Mouse (Mus musculus) thymus, postnatal 25 days (tissue): ENCODE results near the gene Crybb3.

Source experiments
- DNase-seq: peaks from one replicate; pipeline ENCODE4 v3.0.0; 2022

The Crybb3 gene

DNA sequence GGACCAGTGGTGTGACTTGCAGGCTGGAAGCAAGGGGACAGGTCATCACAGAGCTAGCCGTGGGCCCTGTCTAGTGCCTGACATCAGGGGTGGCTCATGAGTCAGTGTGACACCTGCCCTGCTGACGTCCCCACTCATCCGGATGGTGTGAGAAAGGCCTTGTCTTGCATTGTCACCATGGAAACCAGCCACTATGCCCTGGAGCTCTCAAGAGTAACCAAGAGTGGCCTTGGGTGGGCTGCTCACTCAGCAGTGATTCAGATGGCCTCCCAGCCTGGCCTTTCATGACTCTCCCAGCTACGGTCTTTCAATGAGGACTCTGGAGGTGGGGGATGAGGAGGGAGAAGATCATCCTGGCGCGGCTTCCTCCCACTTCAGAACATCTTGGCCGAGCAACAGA, 21.1 kb upstream of the Crybb3 start:
- DNase-seq, result no peak

DNA sequence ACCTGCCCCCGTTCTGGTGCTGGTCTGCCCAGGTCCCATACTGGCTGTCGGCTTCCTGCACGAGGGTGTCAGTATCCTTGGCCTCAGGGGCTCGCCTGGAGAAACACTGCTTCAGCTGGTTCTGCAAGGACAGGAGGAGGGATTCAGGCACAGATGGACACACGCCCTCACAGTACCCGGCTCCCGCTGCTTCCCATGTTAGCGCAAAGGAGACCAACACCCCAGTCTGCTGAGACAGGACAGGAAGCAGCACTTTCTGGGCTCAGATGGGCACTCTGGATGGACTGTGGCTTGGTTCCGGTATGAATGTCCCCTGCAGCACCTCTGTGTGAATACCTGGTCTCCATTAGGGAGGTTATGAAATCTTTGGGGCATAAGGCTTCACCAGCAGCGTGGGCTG, 20.1 kb upstream of the Crybb3 start:
- no peak for DNase-seq

DNA sequence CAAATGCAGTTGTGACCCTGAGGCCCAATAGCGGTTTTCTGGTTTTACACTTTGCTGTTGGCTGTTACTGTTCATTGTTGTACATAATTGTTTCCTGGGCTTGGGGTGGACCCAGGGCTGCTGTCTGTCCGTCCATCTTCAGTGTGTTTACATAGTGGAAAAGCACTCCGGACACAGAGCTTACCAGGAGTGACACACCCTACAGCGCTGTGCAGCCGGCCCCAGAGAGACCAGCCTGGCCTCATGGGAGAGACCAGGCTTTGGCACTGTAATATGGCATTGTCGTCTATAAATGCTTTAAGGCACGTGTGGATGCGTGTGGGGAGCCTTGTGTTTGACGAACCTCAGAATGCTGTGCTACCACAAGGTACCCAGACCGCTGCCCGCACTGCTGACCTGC, 19.0 kb upstream of the Crybb3 start:
- no peak for DNase-seq

DNA sequence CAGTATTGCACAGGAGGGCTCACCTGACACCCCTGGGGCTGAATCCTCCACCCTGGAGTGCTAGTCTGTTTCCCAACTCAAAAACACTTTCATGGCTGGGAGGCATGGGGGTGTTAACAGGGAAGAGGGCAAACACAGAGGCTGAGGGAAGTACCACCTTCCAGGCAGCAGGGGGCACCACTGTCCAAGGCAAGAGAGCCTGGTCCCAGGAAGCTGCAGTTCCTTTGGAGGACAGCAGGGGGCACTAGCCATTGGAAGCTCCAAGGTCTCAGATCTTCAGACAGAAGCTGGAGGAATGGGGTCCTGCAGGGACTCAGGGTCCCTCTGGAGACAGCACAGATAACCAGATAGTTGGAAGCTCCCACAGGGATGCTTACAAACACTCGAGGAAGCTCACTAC, 18.2 kb upstream of the Crybb3 start:
- peak; percentile 82 for DNase-seq

DNA sequence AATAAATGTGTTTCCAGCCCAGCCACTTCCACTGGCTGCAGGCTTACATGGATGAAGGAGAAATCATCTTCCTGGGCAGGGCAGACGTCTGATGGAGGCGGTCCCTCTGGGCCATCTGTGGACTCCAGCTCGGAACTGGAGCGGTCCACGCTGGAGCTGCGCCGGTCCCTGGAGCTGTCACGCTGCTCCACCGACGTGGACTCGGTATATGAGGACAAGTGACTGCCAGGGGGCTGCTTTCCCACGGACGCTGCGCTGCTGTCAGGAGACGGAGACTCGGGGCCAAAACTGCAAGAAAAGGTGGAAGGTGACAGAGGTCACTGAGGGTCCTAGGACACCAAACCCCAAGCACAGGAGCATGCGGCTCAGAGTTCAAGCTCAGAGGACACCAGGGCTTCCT, 16.2 kb upstream of the Crybb3 start:
- no peak for DNase-seq

DNA sequence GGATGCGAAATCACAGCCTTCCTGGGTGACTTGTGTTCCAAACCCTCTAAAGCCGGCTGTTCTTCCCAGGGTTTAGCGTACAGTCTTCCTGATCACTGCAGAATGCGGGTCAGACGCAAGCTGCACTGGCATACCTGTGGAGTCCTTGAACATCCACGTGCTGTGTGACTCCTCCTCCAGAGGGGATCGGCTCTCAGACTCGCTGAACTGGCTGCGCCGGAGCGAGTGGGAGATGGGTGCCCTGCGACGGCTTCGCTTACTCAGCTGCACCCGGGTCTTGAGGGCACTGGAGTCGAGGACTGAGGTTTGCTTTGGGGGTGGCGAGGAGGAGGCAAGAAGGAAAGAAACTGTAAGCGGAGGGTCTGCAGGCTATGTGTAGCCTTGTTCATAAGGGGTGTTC, 14.1 kb upstream of the Crybb3 start:
- DNase-seq, result no peak

DNA sequence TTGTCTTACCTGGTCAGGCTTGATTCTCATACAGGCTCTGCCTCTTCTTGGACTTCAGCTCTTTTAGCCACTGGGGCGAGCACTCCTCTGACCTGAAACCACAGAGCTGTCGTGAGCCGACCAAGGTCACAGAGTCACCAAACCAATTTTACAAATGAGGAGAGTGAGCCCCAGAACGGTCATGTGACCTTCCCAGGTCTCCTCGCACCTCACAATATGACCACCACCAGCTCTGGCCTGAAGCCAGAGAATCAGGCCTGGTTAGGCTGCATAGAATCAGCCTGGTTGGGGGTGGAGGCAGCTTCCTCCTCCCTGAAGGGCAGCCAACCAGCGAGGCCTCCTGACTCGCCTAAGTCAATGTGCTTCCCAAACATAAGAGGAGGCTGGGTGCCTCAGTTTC, 11.0 kb upstream of the Crybb3 start:
- no peak for DNase-seq

DNA sequence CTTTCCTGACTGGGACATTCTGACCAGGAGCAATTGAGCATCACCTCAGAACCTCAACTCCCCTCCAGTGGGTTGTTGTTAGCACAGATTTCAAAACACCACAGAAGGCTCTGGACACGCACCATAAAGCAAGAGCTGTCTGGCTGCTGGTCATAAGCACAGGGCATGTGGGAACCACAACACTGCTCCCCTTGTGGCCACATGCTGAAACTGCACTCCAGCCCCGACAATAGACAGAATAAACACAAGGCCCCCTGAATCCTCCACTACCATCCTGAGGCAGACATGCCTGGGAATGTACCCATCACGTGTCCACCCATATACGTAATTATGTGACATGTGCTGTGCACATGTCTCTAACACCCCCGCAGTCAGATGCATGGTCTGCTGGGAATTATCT, 9.8 kb upstream of the Crybb3 start:
- peak; percentile 37 for DNase-seq

DNA sequence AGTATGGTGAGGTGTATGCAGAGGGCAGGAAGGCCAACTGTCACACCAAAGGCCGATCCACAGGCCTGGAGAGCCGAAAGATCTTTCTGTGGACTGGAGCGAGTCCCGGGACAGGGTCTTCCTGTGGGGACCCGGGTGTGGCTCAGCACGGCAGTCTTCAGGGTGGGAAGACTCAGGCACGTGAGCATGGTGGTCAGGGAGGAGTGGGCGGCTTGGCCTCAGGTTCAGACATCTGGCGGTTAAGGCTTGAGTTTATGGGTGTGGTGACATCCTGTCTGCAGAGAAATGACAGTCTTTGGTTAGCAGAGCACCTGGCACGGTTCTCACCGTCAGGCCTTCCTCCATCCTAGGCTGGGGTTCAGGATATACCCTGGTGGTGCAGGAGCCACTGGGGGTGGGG, 9.4 kb upstream of the Crybb3 start:
- DNase-seq, result no peak

DNA sequence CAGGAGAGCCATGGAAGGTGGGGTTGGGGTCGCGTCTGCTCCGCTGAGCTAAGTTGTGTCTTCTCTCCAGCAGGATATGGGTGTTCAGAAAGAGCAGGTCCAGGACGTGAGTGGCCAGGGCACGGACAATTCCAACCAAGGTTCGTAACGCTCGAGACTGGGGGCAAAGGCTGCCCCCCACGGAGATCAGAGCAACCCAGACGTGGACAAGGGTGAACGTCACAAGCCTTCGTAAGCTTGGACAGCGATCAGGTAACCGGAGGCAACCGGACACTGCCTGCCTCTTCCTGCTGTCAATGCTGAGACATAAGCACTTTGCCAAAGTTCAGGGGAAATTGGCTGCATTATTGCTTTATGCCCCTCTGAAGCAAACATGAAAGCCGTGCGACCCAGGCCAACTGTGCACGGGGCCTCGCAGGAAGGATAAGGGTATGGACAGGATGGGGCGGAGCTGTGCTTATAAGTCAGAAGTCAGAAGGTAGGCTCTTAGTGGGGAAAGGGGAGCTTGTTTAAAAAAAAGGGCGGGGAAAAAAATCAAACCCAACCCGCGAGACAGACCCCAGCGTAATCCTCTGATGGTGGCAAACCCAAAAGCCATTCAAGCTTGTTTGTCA, 8.8 kb upstream of the Crybb3 start:
- no peak for DNase-seq

DNA sequence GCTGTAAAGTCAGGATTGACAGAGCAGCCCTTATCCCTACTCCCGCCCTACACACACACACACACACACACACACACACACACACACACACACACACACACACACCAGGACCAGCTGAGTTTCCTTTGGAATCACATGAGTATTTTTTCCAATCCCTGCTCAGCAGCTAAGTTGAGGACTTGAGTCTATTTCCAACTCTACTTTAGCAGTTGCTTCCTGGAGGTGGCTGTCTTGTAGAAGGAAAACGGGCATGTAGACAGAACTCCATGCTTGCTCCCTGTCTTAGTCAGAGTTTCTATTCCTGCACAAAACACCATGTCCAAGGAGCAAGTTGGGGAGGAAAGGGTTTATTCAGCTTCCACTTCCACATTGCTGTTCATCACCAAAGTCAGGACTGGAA, 6.1 kb upstream of the Crybb3 start:
- no peak for DNase-seq

DNA sequence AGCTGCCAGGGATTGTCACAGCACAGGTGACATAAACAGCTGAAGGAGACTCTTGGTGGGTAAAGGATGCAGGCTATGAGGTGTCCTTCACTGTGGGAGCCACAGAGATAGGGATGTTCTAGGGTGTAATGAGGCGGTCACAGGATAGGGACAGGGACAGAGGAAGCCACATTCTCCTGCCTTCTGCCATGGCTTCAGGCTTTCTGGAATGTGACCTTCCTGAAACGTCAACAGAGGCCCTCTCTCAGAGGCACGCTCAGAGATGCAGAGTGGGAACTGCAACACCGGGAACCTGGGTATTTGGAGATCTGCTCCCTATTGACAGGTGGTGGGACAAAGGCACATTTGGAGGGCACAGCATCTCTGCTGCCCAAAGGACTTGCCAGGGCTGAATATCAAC, 5.6 kb upstream of the Crybb3 start:
- no peak for DNase-seq

DNA sequence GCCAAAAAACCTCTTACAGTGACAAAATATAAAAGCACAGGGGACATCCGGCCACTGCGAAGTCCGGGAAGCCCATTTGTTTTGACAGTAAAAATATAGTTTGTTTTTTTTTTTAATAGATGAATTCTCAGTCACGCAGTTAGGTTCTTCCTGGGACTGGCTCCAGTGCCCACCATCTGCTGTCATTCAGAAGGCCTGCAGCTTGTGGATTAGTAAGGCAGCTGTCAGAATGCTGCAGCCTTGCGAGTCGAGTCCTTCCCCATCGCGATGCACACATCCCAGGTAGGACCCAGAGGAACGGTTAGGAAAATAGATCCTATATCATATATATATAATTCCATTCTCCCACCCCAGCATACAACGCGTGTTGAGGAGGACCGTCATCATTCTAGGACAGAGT, 5.1 kb upstream of the Crybb3 start:
- no peak for DNase-seq

DNA sequence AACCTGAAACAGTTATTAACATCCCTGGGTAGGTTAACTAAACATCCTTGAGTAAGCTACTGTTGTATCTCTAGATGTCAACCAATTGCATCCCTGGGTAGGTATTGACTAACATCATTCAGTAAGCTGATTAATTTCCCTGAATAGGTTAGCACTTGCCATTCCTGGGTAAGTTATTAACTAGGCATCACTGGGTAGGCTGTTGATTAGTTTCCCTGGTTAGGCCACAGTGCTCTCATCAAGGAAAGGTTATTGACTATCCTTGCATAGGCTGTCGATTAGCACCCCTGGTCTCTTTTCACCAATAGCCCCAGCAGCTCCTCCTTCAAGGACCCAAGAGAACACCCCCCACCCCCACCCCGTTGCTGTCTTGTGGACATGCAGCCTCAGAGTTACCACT, 4.5 kb upstream of the Crybb3 start:
- DNase-seq, result no peak

DNA sequence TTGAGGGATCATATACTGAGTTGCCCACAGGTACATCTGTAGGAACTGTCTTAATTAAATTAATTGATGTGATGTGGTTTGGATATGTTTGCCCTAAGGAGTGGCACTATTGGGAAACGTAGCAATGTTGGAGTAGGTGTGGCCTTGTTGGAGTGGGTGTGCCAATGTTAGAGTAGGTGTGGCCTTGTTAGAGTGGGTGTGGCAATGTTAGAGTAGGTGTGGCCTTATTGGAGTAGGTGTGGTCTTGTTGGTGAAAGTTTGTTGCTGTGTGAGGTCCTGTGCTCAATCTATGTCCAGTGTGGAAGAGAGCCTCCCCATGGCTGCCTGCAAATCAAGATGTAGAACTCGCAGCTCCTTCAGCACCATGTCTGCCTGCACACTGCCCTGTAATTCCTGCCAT, 2.9 kb upstream of the Crybb3 start:
- no peak for DNase-seq

DNA sequence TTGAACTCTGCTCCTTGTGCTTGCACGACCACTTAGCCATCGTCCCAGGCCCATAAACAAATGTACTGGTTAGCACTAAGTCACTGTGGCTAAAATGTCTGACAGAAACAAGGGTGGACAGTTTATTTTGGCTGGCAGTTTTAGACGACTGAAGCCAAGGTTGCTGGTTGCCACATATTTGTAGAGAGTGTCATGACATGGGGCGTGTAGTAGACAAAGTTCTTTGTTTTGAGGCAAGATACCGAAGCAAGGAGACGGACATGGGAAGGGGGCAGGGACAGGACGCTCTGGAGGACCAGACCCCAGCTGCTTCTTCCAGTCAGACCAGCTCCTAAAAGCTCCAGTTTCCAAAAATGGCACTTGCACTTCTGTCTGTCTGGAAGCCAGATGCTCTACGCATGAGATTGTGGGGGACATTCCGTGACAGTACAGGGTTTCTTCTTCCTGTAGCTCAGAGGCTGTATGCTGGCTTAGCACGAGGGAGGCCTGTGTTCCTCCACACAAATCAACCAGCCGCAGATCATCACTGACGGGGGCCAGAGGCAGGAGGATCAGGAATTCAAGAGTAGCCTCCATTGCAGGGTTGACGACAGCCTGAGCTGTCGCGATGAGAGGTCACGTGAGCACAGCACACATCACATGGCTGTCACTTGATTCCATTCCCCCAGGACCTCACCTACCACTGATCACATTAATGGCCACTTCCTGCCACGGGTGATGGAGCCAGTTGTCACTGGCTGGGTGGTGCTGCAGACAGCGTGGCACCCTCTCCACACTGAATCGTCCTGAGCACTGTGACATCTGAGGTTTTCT, 1.2 kb upstream of the Crybb3 start:
- no peak for DNase-seq

DNA sequence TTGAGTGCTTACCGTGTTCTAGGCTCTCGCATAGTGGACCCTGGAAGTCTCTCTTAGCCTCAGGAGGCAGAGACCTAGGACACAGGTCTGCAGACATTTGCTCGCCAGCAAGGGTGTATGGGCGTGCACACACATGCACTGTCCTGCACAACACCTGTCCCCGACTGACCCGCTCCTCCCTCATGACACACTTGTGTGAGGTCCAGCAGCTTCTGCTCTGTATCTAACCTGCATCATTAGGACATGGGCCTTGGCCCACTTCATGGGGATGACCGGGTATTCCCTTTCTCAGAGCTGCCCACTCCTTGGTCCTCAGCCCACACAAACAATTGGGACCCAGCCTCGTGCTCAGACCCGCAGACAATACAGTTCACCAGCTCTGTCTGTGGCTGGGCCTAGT, 364 bp downstream of the Crybb3 start:
- DNase-seq, result no peak

DNA sequence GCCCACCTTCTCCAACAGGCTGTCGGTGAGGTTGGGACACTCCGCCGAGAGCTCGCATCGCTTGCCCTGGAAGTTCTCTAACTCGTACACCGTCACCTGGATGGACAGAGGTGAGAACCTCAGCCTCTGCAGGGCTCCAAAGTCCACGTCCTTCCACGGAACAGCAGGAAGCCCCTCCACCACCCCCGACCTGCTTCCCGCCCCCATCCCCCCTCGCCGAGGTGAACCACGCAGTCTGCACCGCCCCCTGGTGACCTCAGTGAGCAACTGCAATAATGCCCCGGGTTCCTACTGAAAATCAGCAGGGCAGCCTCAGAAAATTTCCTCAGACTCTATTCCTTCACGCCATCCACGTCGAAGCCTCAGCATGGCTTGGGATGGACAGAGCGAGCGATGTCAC, 1.6 kb downstream of the Crybb3 start:
- DNase-seq, result peak; percentile 22

DNA sequence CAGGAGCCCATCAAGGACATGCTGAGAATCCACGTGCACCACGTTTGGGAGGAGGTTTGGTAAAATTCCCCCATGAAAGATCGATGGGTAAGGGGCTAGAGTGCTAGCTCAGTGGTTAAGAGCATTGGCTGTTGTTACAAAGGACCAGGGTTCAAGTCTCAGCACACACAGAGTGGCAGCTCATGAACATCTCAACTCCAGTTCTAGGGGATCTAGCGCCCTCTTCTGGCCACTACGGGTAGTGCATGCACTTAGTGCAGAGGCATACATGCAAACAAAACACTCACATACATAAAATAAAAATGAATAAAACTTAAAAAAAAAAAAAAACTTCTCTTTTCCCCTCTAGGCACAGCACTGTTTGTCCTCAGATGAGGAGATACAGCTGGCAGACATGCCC, 2.7 kb downstream of the Crybb3 start:
- no peak for DNase-seq

DNA sequence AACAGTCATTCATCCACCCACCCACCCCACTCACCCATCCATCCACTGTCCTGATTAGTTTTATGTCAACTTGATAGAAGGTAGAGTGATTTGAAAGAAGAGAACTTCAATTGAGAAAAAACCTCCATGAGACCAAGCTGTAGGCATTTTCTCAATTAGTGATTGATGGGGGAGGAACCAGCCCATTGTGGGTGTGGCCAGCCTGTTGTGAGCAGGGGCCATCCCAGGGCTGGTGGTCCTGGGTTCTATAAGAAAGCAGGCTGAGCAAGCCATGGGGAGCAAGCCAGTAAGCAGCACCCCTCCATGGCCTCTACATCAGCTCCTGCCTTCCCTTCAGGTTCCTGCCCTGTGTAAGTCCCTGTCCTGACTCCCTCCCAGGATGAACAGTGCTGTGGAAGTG, 11.4 kb downstream of the Crybb3 start, which contains the start of gene Crybb2:
Gene Crybb2 (minus strand): TSS at position 101 of the 400 bp plus-strand sequence.
- DNase-seq, result no peak

DNA sequence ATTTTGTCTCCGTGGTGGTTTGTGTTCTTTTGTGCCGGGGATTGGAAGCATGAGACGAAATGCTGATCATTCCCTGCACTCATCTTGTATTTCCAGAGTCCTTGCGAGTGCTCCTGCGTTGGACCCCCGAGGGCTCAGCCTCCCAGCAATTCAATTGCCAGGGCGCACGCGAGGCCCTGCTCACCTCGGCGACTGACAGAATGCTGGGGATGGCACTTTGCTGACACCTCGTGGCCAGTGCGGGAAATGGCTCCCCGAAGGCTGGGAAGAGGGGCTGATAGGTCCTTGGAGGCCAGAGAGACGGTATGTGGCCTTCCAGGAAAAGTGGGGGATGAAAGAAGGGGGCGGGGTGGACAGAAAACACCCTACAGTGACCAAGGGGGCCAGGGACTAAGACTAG, 27.1 kb downstream of the Crybb3 start:
- DNase-seq, result peak; percentile 80

DNA sequence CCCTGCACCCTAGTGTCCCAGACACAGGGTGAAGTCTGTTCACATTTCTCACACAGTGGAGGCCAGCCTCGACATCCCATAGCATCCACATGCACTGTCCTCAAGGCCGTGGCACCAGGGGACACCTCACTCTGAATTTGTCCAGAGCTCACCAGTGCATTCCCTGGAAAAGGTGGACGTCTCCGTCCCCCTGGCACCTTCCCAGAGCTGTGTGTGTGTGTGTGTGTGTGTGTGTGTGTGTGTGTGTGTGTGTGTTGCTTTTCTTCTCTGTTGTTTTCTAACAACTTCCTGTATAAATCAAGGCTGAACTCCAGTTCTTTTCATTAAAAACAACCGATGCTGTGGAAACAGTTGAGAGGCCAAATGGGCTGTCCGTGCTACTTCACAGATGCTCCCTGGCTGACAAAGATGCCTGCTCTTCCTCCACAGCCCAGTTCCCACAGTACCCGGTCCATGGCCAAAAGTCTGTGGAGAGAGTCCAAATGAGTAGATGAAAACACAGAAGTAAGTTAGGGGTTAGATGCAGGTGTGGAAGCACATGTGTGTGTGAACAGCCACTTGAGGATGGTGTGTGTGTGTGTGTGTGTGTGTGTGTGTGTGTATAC, 30.7 kb downstream of the Crybb3 start:
- DNase-seq, result no peak

DNA sequence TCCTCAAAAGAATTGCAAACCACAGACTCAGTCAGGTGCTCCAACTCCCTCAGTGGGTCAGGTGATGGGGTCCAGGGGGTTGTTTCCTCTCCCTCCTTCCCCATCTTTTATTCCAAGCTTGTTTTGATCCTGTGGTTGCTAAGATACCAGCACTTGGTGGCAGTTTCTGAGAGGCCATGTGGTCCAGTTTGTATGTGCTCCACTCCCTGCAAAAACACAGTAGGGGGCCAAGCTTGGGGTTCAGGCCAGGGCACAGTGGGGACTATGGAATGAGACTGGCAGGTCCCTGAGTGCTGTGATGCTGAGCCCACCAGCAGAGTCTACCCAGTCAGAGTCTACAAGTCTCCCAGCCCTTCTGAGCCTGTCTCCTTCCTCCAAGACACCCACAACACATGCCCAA, 31.5 kb downstream of the Crybb3 start:
- DNase-seq, result no peak

DNA sequence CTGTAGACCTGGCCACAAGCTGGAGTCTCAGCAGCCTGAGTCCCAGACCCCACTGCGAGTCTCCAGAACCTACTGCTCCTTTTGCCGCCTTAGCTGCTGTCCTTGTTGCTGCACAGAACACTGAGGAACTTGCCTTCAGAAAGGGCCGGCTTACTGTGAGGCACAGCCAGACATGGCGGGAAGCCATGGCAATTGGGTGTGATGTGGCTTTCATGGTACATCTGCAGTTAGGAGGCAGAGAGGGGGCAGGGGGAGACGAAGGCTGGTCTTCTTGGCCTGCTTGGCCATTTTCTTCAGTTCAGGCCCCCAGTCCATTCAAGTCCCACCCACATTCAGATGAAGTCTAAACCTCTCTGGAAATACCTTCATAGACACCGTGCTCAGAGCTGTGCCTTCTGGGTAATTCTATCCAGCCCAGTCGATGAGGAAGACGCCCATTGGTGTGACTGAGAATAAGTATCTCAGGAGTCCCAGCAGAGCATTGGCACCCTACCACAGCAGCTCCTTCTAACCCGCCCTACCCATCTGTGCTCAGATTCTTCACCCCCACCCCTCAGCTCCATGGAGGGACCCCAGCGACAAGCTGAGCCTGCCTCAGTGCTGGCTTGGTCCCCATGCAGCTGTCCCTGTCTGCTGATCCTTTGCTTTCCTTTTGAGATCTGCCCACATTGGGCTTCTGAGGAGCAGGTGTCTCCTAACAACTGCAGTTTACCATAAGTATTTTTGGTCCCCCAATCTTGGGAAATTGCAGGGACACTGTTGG, 35.7 kb downstream of the Crybb3 start:
- no peak for DNase-seq
